Mouse (Mus musculus) spleen, postnatal 4 days (tissue): ENCODE measurements around the gene Gm13101.
"Not testable (repeated sequence)": the region's sequence is repeated elsewhere in the genome, so short reads cannot be mapped to it uniquely, and the experiment has no call there.

ENCODE experiments used
- DNase-seq, 2 experiments: peaks; one replicate each; pipeline ENCODE4 v3.0.0; 2022; ENCODE audit warnings: low spot score in 2 of 2

Gm13101 gene

DNA sequence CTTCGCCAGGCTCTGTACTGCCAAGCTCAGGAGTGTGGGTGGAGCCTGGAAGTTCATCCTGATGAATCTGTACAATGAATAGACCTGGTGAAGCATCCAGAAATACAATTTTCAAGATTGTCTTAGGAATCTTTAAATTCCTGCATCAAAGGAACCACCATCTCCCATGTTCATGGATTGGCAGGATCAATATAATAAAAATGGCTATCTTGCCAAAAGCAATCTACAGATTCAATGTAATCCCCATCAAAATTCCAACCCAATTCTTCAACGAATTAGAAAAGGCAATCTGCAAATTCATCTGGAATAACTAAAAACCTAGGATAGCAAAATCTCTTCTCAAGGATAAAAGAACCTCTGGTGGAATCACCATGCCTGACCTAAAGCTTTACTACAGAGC, at the start of gene Gm13101:
Gm13101 (minus strand) TSS at position 101 of the 400 bp plus-strand sequence.
- not testable (repeated sequence) for DNase-seq

DNA sequence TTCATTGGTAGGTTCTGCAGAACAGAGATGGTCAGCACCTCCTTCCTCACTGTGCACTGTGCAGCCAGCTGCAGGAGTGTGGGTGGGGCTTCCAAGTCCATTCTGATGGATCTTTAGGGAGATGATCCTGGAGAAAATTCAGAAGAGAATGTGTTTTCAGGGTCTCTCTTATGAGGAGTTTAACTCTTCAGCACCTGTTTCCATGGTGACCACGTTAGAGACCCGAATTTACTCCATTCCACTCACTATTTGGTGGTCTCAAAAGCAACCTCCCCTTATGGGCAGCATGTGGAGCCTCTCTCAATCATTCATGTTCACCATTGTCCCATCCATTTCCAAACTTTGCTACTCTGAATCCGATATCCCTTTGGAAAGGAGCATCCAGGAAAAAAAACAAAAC, 27.5 kb upstream of the Gm13101 start, which contains the start of gene Pramef17:
Pramef17 (minus strand) TSS at position 101 of the 400 bp plus-strand sequence.
- not testable (repeated sequence) for DNase-seq

DNA sequence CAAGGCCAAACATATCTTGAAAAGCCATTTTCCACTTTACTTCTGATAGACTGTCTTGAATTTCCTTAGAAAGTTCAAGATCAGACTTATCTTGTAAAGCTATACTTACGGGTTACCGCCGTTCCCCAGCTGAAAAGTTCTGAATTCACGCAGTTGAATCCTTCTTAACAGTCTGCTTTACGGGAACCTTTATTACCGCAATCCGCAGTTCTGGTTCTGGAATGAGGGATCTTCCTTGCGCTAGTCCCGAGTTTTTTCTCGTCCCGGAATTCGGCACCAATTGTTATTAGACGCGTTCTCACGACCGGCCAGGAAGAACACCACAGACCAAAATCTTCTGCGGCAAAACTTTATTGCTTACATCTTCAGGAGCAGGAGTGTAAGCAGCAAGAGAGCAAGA, 21.4 kb upstream of the Gm13101 start:
- DNase-seq = peak; percentile 69 to 89

DNA sequence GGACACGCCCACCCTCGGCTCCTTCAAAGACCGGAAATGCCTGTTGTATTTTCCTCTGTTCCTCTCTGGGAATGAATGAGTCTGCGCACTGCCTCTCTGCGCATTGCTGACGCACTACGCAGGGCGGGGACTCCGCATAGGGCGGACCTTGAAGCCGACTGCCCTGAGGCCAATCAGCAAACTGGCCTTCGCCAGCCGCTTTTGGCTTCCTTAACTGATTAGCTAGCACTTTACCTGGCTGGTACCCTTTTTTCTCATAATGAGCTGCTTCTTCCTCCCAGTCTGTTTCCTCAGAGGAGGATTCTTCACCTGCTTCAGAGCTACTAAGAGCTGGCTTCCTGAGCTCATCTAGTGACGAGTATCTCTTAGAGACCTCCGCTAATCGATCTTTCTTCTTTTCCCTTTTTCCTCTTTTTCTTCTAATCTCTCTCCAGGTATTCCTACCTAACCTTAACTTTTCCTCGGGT, 20.8 kb upstream of the Gm13101 start:
- DNase-seq = peak; percentile 36 to 77

DNA sequence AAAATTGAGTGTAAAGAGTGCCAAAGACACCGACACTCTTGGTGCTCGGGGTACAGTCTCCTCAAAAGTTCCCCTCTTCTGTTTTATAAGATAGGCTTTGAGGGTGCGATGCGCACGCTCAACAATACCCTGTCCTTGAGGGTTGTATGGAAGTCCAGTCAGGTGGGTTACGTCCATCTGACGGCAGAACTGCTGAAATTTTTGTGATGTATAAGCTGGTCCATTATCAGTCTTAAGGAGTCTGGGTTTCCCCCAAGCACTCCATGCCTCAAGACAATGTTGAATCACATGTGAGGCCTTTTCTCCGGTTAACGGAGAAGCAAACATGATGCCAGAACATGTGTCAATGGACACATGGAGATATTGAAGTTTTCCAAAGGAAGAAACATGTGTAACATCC, 19.0 kb upstream of the Gm13101 start:
- DNase-seq = peak; percentile 28 to 76

DNA sequence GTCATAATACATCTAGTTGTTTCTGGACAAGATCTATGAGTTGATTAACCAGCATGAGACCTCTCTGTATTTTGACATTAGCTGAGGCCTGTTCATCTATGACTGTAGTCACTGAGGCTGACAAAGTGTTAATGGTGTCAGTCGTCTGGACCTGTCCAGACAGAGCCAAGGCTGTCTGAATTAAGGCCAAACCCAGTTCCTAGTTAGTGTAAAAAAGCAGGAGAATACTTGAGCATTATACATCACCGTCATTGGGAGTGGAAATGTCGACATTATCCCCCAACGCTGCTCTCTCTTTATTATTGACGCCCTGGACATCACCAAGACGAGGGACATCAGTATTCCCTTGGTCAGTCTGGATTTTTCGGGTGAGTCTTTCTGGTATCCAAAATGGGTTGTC, 18.4 kb upstream of the Gm13101 start:
- DNase-seq = peak in 1 of 2 experiments; percentile 61

DNA sequence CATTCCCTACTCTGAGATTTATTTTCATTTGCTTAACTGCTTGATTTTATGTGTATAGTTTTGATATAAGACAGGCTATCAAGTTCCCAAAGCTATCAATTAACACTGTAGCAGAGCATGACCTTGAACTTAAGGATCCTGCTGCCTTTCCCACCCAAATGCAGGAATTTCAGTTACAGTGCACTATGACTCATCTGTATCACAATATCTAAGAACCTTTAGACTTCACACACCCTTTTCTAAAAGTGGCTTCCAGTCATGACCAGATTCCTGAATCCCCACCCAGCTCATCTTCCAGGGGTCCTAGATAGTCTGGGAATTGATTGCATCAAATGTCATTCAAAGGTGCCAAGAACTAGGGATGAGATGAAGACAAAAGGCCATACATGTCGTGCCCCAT, 16.7 kb upstream of the Gm13101 start:
- not testable (repeated sequence) for DNase-seq

DNA sequence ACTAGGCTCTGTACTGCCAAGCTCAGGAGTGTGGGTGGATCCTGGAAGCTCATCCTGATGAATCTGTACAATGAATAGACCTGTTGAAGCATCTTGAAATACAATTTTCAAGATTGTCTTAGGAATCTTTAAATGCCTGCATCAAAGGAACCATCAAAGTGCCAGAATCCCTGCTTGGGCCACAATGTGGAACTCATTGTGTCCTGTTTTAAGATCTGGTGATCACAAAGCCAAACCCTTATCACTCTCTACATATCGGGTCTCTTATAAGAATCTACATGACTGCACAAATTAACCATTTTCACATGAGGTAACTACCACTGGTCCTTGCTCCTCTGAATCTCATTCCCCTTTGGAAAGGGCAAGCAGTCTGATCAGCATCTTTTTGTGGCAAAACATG, 15.8 kb downstream of the Gm13101 start, which contains the start of gene Pramef25:
Pramef25 (minus strand) TSS at position 101 of the 400 bp plus-strand sequence.
- DNase-seq = not testable (repeated sequence)
